Mouse (Mus musculus): ENCODE measurements around the gene Mycbpap. TPM values are rescaled to one million over a fixed set of nuclear protein-coding genes. Genes with fewer than 3 reads are reported as not detected.

Mycbpap gene
- total RNA-seq, 1 experiment from 2014 or later = 8.5 TPM

GRCm38 (mm10) chr11:94533171-94533570, 11.6 kb upstream of the Mycbpap start:
- DNase-seq = no peak

- DNase-seq = no peak
Observed at GRCm38 (mm10) chr11:94528879-94529278, 7.3 kb upstream of the Mycbpap start.

- DNase-seq = no peak
Observed at GRCm38 (mm10) chr11:94526171-94526879, 4.8 kb upstream of the Mycbpap start.

GRCm38 (mm10) chr11:94513452-94513851, 8.1 kb downstream of the Mycbpap start:
- DNase-seq = no peak

- DNase-seq = no peak
Observed at GRCm38 (mm10) chr11:94508976-94509375, 12.6 kb downstream of the Mycbpap start.

GRCm38 (mm10) chr11:94501482-94501881, 20.1 kb downstream of the Mycbpap start:
- no peak for DNase-seq

- no peak for DNase-seq
Observed at GRCm38 (mm10) chr11:94500362-94500761, 21.2 kb downstream of the Mycbpap start.

GRCm38 (mm10) chr11:94499661-94500152, 21.8 kb downstream of the Mycbpap start, which contains the start of gene Epn3:
TSS of gene Epn3 (minus strand) at chr11:94499974.
- DNase-seq = no peak

- DNase-seq = no peak
Observed at GRCm38 (mm10) chr11:94499035-94499434, 22.5 kb downstream of the Mycbpap start.

GRCm38 (mm10) chr11:94498093-94498996, 23.2 kb downstream of the Mycbpap start:
- peak; percentile 76 for DNase-seq

GRCm38 (mm10) chr11:94495415-94495814, 26.1 kb downstream of the Mycbpap start:
- no peak for DNase-seq

- DNase-seq = no peak
Observed at GRCm38 (mm10) chr11:94491749-94492099, 29.8 kb downstream of the Mycbpap start.

GRCm38 (mm10) chr11:94491035-94491748, 30.4 kb downstream of the Mycbpap start:
- peak; percentile 46 for DNase-seq

GRCm38 (mm10) chr11:94489745-94490144, 31.8 kb downstream of the Mycbpap start:
- no peak for DNase-seq

- no peak for DNase-seq
Observed at GRCm38 (mm10) chr11:94488767-94489533, 32.6 kb downstream of the Mycbpap start.

GRCm38 (mm10) chr11:94486001-94486400, 35.5 kb downstream of the Mycbpap start, which contains the start of gene Spata20:
TSS of gene Spata20 (minus strand) at chr11:94486179.
- DNase-seq = peak; percentile 86

GRCm38 (mm10) chr11:94485223-94485622, 36.3 kb downstream of the Mycbpap start:
- no peak for DNase-seq

GRCm38 (mm10) chr11:94484636-94485035, 36.9 kb downstream of the Mycbpap start:
- no peak for DNase-seq

- DNase-seq = no peak
Observed at GRCm38 (mm10) chr11:94483921-94484320, 37.6 kb downstream of the Mycbpap start.

- no peak for DNase-seq
Observed at GRCm38 (mm10) chr11:94483436-94483835, 38.1 kb downstream of the Mycbpap start.

GRCm38 (mm10) chr11:94482738-94483137, 38.8 kb downstream of the Mycbpap start:
- no peak for DNase-seq

- DNase-seq = no peak
Observed at GRCm38 (mm10) chr11:94481963-94482362, 39.6 kb downstream of the Mycbpap start.

Measured in adrenal gland, postnatal 25 days (tissue).